Mouse (Mus musculus): ENCODE measurements around the gene Tmem30b. TPM values are rescaled to one million over a fixed set of nuclear protein-coding genes. Genes with fewer than 3 reads are reported as not detected.
"Not testable (repeated sequence)": the region's sequence is repeated elsewhere in the genome, so short reads cannot be mapped to it uniquely, and the experiment has no call there.

The Tmem30b gene
- polyA plus RNA-seq, 1 experiment from 2014 or later = 8.8 TPM

DNA sequence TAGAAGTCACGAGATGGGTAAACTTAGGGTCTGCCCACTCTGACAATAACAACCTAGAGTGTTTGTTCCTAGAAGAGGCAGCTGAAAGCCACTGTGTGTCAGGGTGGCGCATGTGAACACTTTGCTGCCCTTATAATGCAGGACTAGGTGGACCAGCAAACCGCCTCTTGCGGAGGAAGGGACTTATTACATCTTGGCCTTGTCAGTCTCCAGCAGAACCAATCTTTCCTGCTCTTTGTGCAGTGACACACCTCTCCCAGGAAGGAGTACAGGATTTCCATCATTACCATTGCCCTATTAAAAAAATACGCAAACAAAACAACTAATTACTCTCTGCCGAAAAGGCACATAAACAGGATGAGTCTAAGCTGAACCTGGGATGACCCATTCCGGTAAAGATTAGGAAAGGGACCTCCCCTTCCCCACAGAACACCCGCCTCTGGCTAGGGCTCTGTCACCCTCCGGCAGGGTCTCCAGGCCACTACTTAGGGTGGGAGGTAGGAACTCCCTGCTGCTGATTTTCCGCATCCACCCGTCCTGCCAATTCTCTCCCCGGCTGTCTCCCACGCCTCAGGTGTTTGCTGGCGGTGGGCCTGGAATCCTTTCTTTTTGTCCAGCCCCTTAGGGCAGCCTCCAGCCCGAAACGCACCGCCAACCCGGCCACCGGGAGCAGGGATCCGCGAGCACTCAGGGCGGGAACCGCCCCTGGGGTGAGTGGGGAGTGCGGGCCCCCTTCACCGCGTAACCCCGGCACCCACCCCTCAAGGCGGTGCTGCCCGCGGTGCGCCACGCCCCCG, 37.8 kb upstream of the Tmem30b start:
- no peaks in the 10 kb centered on the region for H3K9me3 ChIP-seq (replicated peaks)
- WGBS (ENCODE audit: insufficient replicate concordance) = 9% methylated on average over 33 of the region's 33 CpGs
- 0 out of 2 replicates have a peak overlapping the region, but pooled peaks have one; percentile 19 for H3K27ac ChIP-seq (replicated peaks)
- H3K4me1 ChIP-seq (replicated peaks) = no peaks in the 10 kb centered on the region; the same call in 1 of the 2 replicates
- H3K27me3 ChIP-seq = peaks cover 50% of the 10 kb centered on the region
- H3K4me3 ChIP-seq (replicated peaks) = peak overlapping the region; percentile 59
- H3K4me2 ChIP-seq = peak overlapping the region; percentile 77
- no peaks in the 10 kb centered on the region for H3K36me3 ChIP-seq (replicated peaks)
- peak; percentile 60 for ATAC-seq (ENCODE audit: insufficient read depth)
- no peak overlapping the region for H3K9ac ChIP-seq

DNA sequence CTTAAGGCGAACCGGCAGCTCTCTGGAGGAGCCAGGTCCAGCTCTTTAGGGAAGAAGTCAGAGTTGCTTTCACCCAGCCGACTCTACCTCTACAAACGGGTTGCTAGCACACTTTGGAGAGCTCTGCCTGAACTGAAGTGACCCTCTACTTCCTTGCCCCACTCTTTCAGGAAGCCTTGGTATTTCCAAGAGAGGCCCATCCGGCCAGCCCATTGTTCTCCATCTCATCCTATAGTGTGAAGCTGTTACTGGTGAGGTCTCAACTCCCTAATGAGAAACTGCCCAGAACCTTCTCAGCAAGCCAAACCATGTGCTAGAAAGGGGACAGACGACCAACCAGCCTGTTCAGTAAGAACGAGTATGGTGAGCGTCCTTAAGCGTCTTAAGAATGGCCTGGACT, 37.1 kb upstream of the Tmem30b start:
- Histone ChIP-seq H3K9me3 (replicated peaks) (no peaks in the 10 kb centered on the region), H3K27ac (replicated peaks) (no peak overlapping the region), H3K27me3 (peaks cover 50% of the 10 kb centered on the region), H3K4me1 (replicated peaks) (no peaks in the 10 kb centered on the region; the same call in 1 of the 2 replicates), H3K4me3 (replicated peaks) (no peak overlapping the region), H3K4me2 (no peak overlapping the region), H3K9ac (no peak overlapping the region), H3K36me3 (replicated peaks) (no peaks in the 10 kb centered on the region)
- no peak for ATAC-seq (ENCODE audit: insufficient read depth)
- 51% methylated on average over 9 of the region's 9 CpGs for WGBS (ENCODE audit: insufficient replicate concordance)

DNA sequence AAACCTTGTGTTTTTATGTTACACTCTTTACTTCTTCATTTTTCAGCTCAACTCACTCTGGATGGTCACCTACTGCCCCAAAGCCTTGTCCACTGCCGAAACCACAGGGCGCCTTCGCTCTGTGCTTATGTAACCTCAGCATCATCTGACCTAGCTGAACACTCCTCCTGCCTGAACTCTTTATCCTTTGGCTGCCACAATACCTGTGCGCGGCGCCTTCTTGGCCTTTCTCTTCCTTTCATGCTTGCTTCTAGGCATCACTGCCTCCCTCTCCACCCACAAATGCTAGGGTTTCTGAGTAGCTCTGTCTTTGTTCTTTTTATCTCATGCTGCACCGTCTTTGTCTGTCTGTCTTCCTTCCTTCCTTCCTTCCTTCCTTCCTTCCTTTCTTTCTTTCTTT, 34.6 kb upstream of the Tmem30b start:
- Histone ChIP-seq H3K9me3 (replicated peaks) (no peaks in the 10 kb centered on the region), H3K36me3 (replicated peaks) (no peaks in the 10 kb centered on the region), H3K4me2 (no peak overlapping the region), H3K9ac (no peak overlapping the region), H3K27ac (replicated peaks) (no peak overlapping the region), H3K4me3 (replicated peaks) (no peak overlapping the region), H3K4me1 (replicated peaks) (no peaks in the 10 kb centered on the region; the same call in 1 of the 2 replicates), H3K27me3 (peaks cover 36% of the 10 kb centered on the region)
- 62% methylated on average over 7 of the region's 7 CpGs for WGBS (ENCODE audit: insufficient replicate concordance)
- ATAC-seq (ENCODE audit: insufficient read depth) = no peak

DNA sequence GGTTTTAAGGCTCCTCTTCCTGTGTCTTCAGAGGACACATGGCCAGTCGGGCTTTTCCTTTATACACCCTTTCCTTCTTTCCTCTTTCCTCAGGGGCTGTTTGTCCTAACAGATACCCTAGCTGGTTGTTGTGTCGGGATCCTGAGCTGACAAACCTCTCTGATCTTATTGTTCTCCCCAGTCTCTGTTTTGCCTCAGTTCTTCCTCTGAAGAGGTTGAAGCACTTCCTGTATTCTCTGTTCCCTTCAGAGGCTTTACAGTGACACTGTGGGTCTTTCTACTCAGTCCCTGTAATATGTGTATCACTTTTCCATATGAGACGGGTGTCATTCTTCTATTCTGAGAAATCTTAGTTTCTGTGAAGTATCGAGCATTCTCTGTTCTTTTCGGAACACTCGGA, 31.9 kb upstream of the Tmem30b start:
- 47% methylated on average over 6 of the region's 6 CpGs for WGBS (ENCODE audit: insufficient replicate concordance)
- no peak overlapping the region for H3K4me2 ChIP-seq
- H3K27me3 ChIP-seq = peaks cover 9% of the 10 kb centered on the region
- ATAC-seq (ENCODE audit: insufficient read depth) = no peak
- H3K4me1 ChIP-seq (replicated peaks) = no peaks in the 10 kb centered on the region
- H3K9ac ChIP-seq = no peak overlapping the region
- H3K4me3 ChIP-seq (replicated peaks) = no peak overlapping the region
- no peaks in the 10 kb centered on the region for H3K9me3 ChIP-seq (replicated peaks)
- H3K27ac ChIP-seq (replicated peaks) = no peak overlapping the region
- no peaks in the 10 kb centered on the region for H3K36me3 ChIP-seq (replicated peaks)

DNA sequence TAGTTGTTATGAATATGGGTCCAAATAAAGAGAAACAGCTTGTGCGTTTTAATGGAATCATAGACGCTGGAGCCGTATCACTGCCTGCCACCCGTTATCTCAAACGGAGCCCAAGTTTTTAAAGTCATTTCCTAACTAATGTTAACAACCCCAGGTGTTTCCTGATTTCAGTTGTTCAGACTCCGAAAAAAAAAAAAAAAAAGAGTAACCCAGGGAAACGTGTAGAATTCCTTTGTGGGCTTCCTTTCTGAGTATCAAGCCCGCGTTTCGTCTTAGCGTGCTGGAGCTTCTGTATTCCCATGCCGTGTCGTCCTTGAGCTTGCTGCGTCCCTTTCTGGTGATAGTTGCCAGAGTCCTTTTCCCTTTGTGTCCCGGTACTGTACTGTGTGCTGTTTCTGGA, 28.4 kb upstream of the Tmem30b start:
- Histone ChIP-seq H3K9me3 (replicated peaks) (no peaks in the 10 kb centered on the region), H3K36me3 (replicated peaks) (no peaks in the 10 kb centered on the region), H3K9ac (no peak overlapping the region), H3K4me1 (replicated peaks) (no peaks in the 10 kb centered on the region), H3K4me3 (replicated peaks) (no peak overlapping the region), H3K27ac (replicated peaks) (no peak overlapping the region), H3K4me2 (no peak overlapping the region; the same call in 1 of the 2 replicates), H3K27me3 (no peaks in the 10 kb centered on the region)
- ATAC-seq (ENCODE audit: insufficient read depth) = no peak
- WGBS (ENCODE audit: insufficient replicate concordance) = 11% methylated on average over 15 of the region's 15 CpGs

DNA sequence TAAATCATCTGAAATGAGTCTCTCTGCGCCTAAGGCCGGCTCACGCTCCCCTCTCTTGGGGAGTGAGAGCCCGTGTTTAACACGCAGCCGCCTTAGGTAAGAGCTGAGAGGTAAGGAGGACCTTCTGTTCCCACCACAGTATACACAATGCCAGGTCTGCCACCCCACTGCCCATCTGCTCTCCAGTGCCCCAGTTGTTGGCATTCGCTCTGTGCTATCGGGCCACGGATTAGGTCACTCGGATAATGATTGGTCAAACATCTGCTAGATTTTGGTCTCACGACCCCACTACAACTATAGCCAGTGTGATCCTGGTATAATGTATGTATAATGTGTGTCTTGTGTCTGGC, 19.4 kb upstream of the Tmem30b start:
- H3K4me3 ChIP-seq (replicated peaks) = no peak overlapping the region
- H3K4me1 ChIP-seq (replicated peaks) = 0 out of 2 replicates have a peak, but pooled peaks cover 4% of the 10 kb centered on the region
- 70% methylated on average over 11 of the region's 11 CpGs for WGBS (ENCODE audit: insufficient replicate concordance)
- 0 out of 2 replicates have a peak, but pooled peaks cover 3% of the 10 kb centered on the region for H3K27me3 ChIP-seq
- ATAC-seq (ENCODE audit: insufficient read depth) = no peak
- H3K4me2 ChIP-seq = peak overlapping the region; percentile 56; the same call in 1 of the 2 replicates
- no peak overlapping the region for H3K9ac ChIP-seq
- no peaks in the 10 kb centered on the region for H3K9me3 ChIP-seq (replicated peaks)
- H3K27ac ChIP-seq (replicated peaks) = no peak overlapping the region
- H3K36me3 ChIP-seq (replicated peaks) = no peaks in the 10 kb centered on the region

DNA sequence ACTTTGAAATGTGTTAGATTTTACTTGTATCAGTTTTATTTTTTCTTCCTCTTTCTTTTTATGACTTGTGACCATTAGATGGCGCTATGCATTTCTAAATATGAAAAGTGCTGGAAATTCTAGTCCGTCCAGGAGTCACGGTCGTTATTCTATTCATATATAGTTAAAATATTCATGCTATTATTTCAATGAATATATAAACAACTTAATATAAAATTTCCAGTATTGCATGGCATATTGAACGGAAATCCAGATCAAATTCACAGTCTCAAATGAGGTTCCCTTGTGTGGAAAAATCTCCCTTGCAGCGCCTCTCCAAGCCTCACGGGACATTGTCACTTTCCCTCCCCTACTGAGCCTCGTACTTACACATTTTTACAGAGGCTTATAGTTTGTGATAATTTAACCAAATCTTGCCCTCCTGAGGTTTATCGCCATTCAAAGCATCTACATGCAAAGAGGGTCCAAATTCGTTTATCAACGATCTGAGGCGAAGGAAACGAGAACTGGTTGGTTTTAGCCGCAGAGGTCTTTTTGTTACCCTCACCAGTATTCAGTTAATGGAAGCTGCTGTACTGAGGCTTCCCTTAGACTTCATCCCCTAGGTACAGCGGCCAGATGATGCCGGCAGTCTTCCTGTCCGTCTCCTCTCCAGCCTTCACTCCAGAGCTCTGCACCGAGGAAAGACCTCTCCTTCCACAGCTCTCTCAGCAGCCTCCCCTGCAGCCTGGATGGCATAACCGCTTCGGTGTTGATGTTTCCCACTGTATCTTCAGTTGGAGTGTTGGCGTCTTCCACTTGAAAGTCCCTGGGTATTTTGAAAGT, 18.8 kb upstream of the Tmem30b start:
- Histone ChIP-seq H3K9me3 (replicated peaks) (no peaks in the 10 kb centered on the region), H3K4me3 (replicated peaks) (peak overlapping the region; percentile 25; the same call in 1 of the 2 replicates), H3K4me2 (peak overlapping the region; percentile 56), H3K27me3 (0 out of 2 replicates have a peak, but pooled peaks cover 3% of the 10 kb centered on the region), H3K4me1 (replicated peaks) (0 out of 2 replicates have a peak, but pooled peaks cover 4% of the 10 kb centered on the region), H3K9ac (no peak overlapping the region), H3K36me3 (replicated peaks) (no peaks in the 10 kb centered on the region), H3K27ac (replicated peaks) (no peak overlapping the region)
- WGBS (ENCODE audit: insufficient replicate concordance) = 16% methylated on average over 21 of the region's 21 CpGs
- no peak for ATAC-seq (ENCODE audit: insufficient read depth)

DNA sequence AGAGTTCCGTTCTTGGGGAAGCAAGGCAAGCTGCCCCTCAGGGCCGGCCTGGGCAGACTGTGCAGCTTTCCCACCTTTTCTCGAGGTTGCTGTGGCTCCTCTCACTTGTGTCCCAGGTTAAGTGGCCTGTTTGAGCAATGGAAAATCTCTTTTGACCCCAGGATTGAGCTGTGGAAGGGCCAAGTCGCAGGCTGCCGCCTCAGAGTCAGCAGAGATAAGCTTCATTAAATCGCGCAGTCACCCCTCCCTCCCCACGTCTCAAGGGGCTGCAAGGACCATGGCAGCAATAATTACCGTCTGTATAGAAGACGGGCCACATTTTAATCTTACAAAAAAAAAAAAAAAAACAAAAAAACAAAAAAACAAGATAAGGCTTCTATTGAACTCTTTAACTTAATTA, 18.0 kb upstream of the Tmem30b start:
- ATAC-seq (ENCODE audit: insufficient read depth) = no peak
- Histone ChIP-seq H3K4me1 (replicated peaks) (0 out of 2 replicates have a peak, but pooled peaks cover 4% of the 10 kb centered on the region), H3K9me3 (replicated peaks) (no peaks in the 10 kb centered on the region), H3K4me3 (replicated peaks) (no peak overlapping the region), H3K36me3 (replicated peaks) (no peaks in the 10 kb centered on the region), H3K9ac (no peak overlapping the region), H3K27me3 (0 out of 2 replicates have a peak, but pooled peaks cover 3% of the 10 kb centered on the region), H3K27ac (replicated peaks) (no peak overlapping the region), H3K4me2 (no peak overlapping the region)
- WGBS (ENCODE audit: insufficient replicate concordance) = 20% methylated on average over 10 of the region's 10 CpGs

DNA sequence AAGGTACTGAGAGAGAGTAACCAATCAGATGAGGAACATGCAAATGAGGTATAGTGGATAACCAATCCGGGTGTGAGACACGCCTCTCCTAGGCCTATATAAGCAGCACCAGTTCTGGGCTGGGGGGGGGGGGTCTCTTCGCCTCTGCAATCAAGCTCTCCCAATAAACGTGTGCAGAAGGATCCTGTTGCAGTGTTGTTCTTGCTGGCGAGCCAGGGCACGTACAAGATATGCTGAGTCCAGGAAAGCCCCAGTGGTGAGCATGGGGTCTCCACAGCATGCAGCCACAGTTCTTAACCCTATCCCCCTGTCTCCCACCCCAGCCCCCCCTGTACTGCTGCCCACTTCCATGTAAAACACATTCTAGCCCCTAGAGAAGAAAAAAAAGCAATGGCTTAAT, 16.9 kb upstream of the Tmem30b start:
- not testable (repeated sequence) for H3K27ac ChIP-seq (replicated peaks); H3K4me2 ChIP-seq; H3K4me3 ChIP-seq (replicated peaks); H3K9ac ChIP-seq; ATAC-seq (ENCODE audit: insufficient read depth); H3K9me3 ChIP-seq (replicated peaks); H3K36me3 ChIP-seq (replicated peaks); H3K4me1 ChIP-seq (replicated peaks); H3K27me3 ChIP-seq
- WGBS (ENCODE audit: insufficient replicate concordance) = 65% methylated on average over 6 of the region's 6 CpGs

DNA sequence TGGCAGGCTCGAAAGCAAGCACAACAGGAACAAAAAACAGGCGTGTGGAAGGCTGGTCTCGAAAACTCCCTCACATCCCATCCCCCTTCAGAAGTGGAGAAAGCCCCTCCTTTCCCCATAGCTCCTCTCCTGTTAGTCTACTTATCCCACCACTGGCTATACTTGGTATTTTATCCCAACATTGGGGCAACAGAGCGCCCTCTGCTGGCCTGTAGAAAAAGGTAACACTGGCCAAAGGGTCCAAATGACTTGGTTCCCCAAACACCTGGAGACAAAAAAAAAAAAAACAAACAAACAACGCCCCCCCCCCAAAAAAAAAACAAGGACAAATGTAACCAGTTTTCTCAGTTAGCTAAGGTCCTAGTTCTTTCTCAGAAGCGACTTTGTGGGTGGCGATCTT, 13.9 kb upstream of the Tmem30b start:
- Histone ChIP-seq H3K9me3 (replicated peaks) (no peaks in the 10 kb centered on the region), H3K4me3 (replicated peaks) (no peak overlapping the region), H3K9ac (no peak overlapping the region), H3K36me3 (replicated peaks) (no peaks in the 10 kb centered on the region), H3K4me1 (replicated peaks) (0 out of 2 replicates have a peak, but pooled peaks cover 2% of the 10 kb centered on the region), H3K27me3 (no peaks in the 10 kb centered on the region), H3K27ac (replicated peaks) (no peak overlapping the region), H3K4me2 (no peak overlapping the region)
- no peak for ATAC-seq (ENCODE audit: insufficient read depth)
- 39% methylated on average over 7 of the region's 7 CpGs for WGBS (ENCODE audit: insufficient replicate concordance)

DNA sequence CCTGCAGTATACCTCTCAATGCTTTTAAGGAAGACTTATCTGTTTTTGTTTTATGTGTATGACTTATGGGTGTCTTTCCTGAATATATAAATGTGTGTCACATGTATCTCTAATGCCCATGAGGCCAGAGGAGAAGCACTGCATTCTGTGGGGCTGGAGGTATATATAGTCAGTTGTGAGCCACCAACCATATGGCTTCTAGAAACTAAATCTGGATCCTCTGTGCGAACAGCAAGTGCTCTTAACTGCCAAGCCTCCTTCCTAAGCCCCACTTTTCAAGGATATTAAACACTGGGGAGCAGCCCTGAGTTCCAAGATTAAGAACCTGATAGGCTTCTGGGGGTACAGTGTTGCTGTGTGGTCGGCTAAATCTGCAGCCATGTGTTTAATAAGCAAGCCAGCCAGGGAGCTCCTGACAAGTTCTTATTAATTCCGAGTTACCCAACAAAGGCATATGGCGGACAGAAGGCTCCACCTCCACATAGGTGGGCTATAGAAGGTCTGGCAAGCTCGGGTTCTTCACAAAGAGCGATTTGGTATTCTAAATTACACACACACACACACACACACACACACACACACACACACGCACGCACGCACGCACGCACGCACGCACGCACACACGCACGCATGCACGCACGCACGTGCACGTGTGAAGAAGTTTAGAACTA, 12.5 kb upstream of the Tmem30b start:
- no peaks in the 10 kb centered on the region for H3K4me1 ChIP-seq (replicated peaks)
- no peak overlapping the region for H3K9ac ChIP-seq
- no peaks in the 10 kb centered on the region for H3K9me3 ChIP-seq (replicated peaks)
- no peak overlapping the region for H3K4me3 ChIP-seq (replicated peaks)
- 81% methylated on average over 20 of the region's 20 CpGs for WGBS (ENCODE audit: insufficient replicate concordance)
- ATAC-seq (ENCODE audit: insufficient read depth) = no peak
- H3K27me3 ChIP-seq = no peaks in the 10 kb centered on the region
- no peak overlapping the region for H3K27ac ChIP-seq (replicated peaks)
- H3K4me2 ChIP-seq = no peak overlapping the region
- no peaks in the 10 kb centered on the region for H3K36me3 ChIP-seq (replicated peaks)

Data from liver, embryonic 15.5 days (tissue).